Mouse (Mus musculus): ENCODE data around the gene Slc35d2. TPM values are rescaled to one million over a fixed set of nuclear protein-coding genes. Genes with fewer than 3 reads are reported as not detected.

Slc35d2 gene
- polyA plus RNA-seq, 2 experiments, result 6.0 to 8.3 TPM

GRCm38 (mm10) chr13:64100186-64100585, 29.0 kb downstream of the Slc35d2 start:
- Histone ChIP-seq H3K27ac (replicated peaks; ENCODE audit: low read depth, low read length) (no peak overlapping the region), H3K4me2 (replicated peaks; ENCODE audit: low read depth, low read length, severe bottlenecking) (no peak overlapping the region), H3K4me1 (ENCODE audit: control insufficient read depth, insufficient read depth, low read length) (no peaks in the 10 kb centered on the region), H3K36me3 (ENCODE audit: control insufficient read depth, insufficient read depth, low read length) (no peaks in the 10 kb centered on the region), H3K9me3 (ENCODE audit: control insufficient read depth, low read length) (no peaks in the 10 kb centered on the region), H3K27me3 (ENCODE audit: control insufficient read depth, insufficient read depth, low read length) (no peaks in the 10 kb centered on the region), H3K9ac (ENCODE audit: low read depth, low read length, severe bottlenecking) (no peak overlapping the region), H3K4me3 (replicated peaks; ENCODE audit: low read length) (no peak overlapping the region)
- DNase-seq (ENCODE audit: low spot score) (peak; percentile 73), ATAC-seq (ENCODE audit: low FRiP score, low read depth) (no peak; the same call in 1 of the 2 replicates)
- TF ChIP-seq POLR2A (IDR thresholded peaks at IDR 0.05; ENCODE audit: borderline replicate concordance, extremely low read depth, insufficient read depth, insufficient read length), result no peak
- WGBS, result 67% methylated on average over 3 of the region's 3 CpGs

- DNase-seq (ENCODE audit: low spot score) (no peak), ATAC-seq (ENCODE audit: low FRiP score, low read depth) (no peak)
- H3K4me2 ChIP-seq (replicated peaks; ENCODE audit: low read depth, low read length, severe bottlenecking), result no peak overlapping the region
- no peak overlapping the region for H3K9ac ChIP-seq (ENCODE audit: low read depth, low read length, severe bottlenecking)
- no peaks in the 10 kb centered on the region for H3K4me1 ChIP-seq (ENCODE audit: control insufficient read depth, insufficient read depth, low read length)
- no peak overlapping the region for H3K27ac ChIP-seq (replicated peaks; ENCODE audit: low read depth, low read length)
- H3K27me3 ChIP-seq (ENCODE audit: control insufficient read depth, insufficient read depth, low read length), result no peaks in the 10 kb centered on the region
- no peak overlapping the region for H3K4me3 ChIP-seq (replicated peaks; ENCODE audit: low read length)
- no peaks in the 10 kb centered on the region for H3K9me3 ChIP-seq (ENCODE audit: control insufficient read depth, low read length)
- 66% methylated on average over 9 of the region's 9 CpGs for WGBS
- H3K36me3 ChIP-seq (ENCODE audit: control insufficient read depth, insufficient read depth, low read length), result no peaks in the 10 kb centered on the region
- TF ChIP-seq POLR2A (IDR thresholded peaks at IDR 0.05; ENCODE audit: borderline replicate concordance, extremely low read depth, insufficient read depth, insufficient read length), result no peak
These were observed 30.2 kb downstream of the Slc35d2 start for GRCm38 (mm10) chr13:64098992-64099391.

- WGBS, result 0% methylated on average over 1 of the region's 1 CpGs
- Histone ChIP-seq H3K27me3 (ENCODE audit: control insufficient read depth, insufficient read depth, low read length) (no peaks in the 10 kb centered on the region), H3K9me3 (ENCODE audit: control insufficient read depth, low read length) (no peaks in the 10 kb centered on the region), H3K9ac (ENCODE audit: low read depth, low read length, severe bottlenecking) (no peak overlapping the region), H3K4me1 (ENCODE audit: control insufficient read depth, insufficient read depth, low read length) (no peaks in the 10 kb centered on the region), H3K36me3 (ENCODE audit: control insufficient read depth, insufficient read depth, low read length) (no peaks in the 10 kb centered on the region), H3K4me3 (replicated peaks; ENCODE audit: low read length) (no peak overlapping the region), H3K27ac (replicated peaks; ENCODE audit: low read depth, low read length) (no peak overlapping the region), H3K4me2 (replicated peaks; ENCODE audit: low read depth, low read length, severe bottlenecking) (no peak overlapping the region)
- DNase-seq (ENCODE audit: low spot score), result peak; percentile 80
- ATAC-seq (ENCODE audit: low FRiP score, low read depth), result no peak
- TF ChIP-seq POLR2A (IDR thresholded peaks at IDR 0.05; ENCODE audit: borderline replicate concordance, extremely low read depth, insufficient read depth, insufficient read length), result no peak
These were observed 35.8 kb downstream of the Slc35d2 start for GRCm38 (mm10) chr13:64093341-64093740.

- WGBS, result 61% methylated on average over 6 of the region's 6 CpGs
- Histone ChIP-seq H3K36me3 (ENCODE audit: control insufficient read depth, insufficient read depth, low read length) (no peaks in the 10 kb centered on the region), H3K4me3 (replicated peaks; ENCODE audit: low read length) (no peak overlapping the region), H3K27ac (replicated peaks; ENCODE audit: low read depth, low read length) (no peak overlapping the region), H3K4me1 (ENCODE audit: control insufficient read depth, insufficient read depth, low read length) (no peaks in the 10 kb centered on the region), H3K27me3 (ENCODE audit: control insufficient read depth, insufficient read depth, low read length) (no peaks in the 10 kb centered on the region), H3K4me2 (replicated peaks; ENCODE audit: low read depth, low read length, severe bottlenecking) (no peak overlapping the region), H3K9ac (ENCODE audit: low read depth, low read length, severe bottlenecking) (no peak overlapping the region), H3K9me3 (ENCODE audit: control insufficient read depth, low read length) (no peaks in the 10 kb centered on the region)
- ATAC-seq (ENCODE audit: low FRiP score, low read depth) (no peak), DNase-seq (ENCODE audit: low spot score) (no peak)
- TF ChIP-seq POLR2A (IDR thresholded peaks at IDR 0.05; ENCODE audit: borderline replicate concordance, extremely low read depth, insufficient read depth, insufficient read length), result no peak
These were observed 36.4 kb downstream of the Slc35d2 start for GRCm38 (mm10) chr13:64092752-64093151.

GRCm38 (mm10) chr13:64092141-64092540, 37.0 kb downstream of the Slc35d2 start:
- H3K4me1 ChIP-seq (ENCODE audit: control insufficient read depth, insufficient read depth, low read length), result no peaks in the 10 kb centered on the region
- H3K27ac ChIP-seq (replicated peaks; ENCODE audit: low read depth, low read length), result no peak overlapping the region
- no peak for TF ChIP-seq POLR2A (IDR thresholded peaks at IDR 0.05; ENCODE audit: borderline replicate concordance, extremely low read depth, insufficient read depth, insufficient read length)
- ATAC-seq (ENCODE audit: low FRiP score, low read depth) (no peak), DNase-seq (ENCODE audit: low spot score) (no peak)
- no peaks in the 10 kb centered on the region for H3K27me3 ChIP-seq (ENCODE audit: control insufficient read depth, insufficient read depth, low read length)
- no peak overlapping the region for H3K9ac ChIP-seq (ENCODE audit: low read depth, low read length, severe bottlenecking)
- H3K4me3 ChIP-seq (replicated peaks; ENCODE audit: low read length), result no peak overlapping the region
- H3K9me3 ChIP-seq (ENCODE audit: control insufficient read depth, low read length), result no peaks in the 10 kb centered on the region
- no peak overlapping the region for H3K4me2 ChIP-seq (replicated peaks; ENCODE audit: low read depth, low read length, severe bottlenecking)
- H3K36me3 ChIP-seq (ENCODE audit: control insufficient read depth, insufficient read depth, low read length), result no peaks in the 10 kb centered on the region
- 51% methylated on average over 3 of the region's 3 CpGs for WGBS

- Histone ChIP-seq H3K9me3 (ENCODE audit: control insufficient read depth, low read length) (no peaks in the 10 kb centered on the region), H3K4me1 (ENCODE audit: control insufficient read depth, insufficient read depth, low read length) (no peaks in the 10 kb centered on the region), H3K27ac (replicated peaks; ENCODE audit: low read depth, low read length) (no peak overlapping the region), H3K9ac (ENCODE audit: low read depth, low read length, severe bottlenecking) (no peak overlapping the region), H3K4me2 (replicated peaks; ENCODE audit: low read depth, low read length, severe bottlenecking) (no peak overlapping the region), H3K36me3 (ENCODE audit: control insufficient read depth, insufficient read depth, low read length) (no peaks in the 10 kb centered on the region), H3K27me3 (ENCODE audit: control insufficient read depth, insufficient read depth, low read length) (no peaks in the 10 kb centered on the region), H3K4me3 (replicated peaks; ENCODE audit: low read length) (no peak overlapping the region)
- no peak for TF ChIP-seq POLR2A (IDR thresholded peaks at IDR 0.05; ENCODE audit: borderline replicate concordance, extremely low read depth, insufficient read depth, insufficient read length)
- 71% methylated on average over 7 of the region's 7 CpGs for WGBS
- ATAC-seq (ENCODE audit: low FRiP score, low read depth) (no peak), DNase-seq (ENCODE audit: low spot score) (no peak)
These were observed 38.2 kb downstream of the Slc35d2 start for GRCm38 (mm10) chr13:64091006-64091405.
